Mouse (Mus musculus): ENCODE measurements around the gene Gm11444.

Gene Gm11444

DNA sequence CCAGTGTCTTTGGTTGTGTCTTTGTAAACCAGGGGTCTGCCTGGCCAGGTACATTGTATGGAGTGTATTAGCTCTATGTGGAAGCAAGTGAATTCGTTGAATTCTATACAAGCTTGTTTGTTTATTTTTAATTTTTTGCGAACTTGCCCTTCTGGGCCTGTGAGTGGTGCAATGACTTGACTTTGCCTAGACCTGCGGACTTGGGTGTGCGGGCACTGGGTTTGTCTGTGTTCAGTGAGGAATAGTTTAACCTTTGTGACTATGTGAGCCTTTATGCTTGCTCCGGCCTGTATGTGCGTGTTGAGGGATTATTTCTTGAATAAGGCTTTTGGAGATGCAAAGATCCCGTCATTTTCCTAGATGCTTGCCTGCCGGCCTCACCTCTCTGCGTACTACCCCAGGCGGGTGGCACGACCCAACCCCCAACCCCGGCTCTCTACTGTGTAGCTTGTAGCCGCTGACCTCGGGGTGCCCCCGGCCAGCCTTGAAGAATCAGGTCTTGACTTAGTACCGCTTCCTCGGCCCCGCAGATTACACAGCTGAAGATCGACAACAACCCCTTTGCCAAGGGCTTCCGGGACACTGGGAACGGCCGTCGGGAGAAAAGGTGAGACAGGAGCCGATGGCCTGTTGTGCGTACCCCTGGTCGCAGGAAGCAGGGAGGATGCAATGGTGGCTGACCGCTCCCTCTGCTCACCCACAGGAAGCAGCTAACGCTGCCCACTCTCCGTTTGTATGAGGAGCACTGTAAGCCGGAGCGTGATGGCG, 13.4 kb downstream of the Gm11444 start:
- intact Hi-C loops (cut with DNase I), result no loop called here

DNA sequence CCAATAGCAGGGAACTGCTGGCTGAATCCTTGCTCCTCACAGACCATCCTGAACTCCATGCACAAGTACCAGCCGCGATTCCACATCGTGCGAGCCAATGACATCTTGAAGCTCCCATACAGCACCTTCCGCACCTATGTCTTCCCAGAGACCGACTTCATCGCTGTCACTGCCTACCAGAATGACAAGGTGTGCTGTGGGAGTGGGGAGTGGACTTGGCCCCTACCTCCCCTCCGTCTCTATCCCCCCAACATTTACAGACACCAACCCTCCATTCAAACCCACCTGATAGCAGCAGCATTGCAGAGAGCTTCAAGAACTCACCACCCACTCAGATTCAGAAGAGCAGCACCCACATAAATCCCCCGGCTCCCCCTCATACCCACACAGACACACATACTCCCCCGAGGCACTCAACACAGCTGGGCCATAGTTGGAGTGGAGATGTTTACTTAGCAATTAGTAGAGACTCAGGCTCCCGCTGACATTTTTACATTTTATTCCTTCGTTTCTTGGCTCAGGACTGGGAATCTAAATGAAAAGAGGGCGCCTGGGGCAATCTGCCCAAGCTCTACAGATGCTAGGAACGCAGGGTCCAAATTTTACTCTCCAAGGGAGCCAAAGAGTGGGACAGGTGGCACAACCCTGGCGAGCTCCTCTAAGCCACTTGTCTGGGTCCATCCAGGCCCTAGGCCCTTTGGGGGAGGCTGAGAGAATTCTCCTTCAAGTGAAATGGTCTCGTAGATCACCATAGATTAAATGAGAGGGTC, 14.2 kb downstream of the Gm11444 start:
- intact Hi-C loops (cut with DNase I), result no loop called here

DNA sequence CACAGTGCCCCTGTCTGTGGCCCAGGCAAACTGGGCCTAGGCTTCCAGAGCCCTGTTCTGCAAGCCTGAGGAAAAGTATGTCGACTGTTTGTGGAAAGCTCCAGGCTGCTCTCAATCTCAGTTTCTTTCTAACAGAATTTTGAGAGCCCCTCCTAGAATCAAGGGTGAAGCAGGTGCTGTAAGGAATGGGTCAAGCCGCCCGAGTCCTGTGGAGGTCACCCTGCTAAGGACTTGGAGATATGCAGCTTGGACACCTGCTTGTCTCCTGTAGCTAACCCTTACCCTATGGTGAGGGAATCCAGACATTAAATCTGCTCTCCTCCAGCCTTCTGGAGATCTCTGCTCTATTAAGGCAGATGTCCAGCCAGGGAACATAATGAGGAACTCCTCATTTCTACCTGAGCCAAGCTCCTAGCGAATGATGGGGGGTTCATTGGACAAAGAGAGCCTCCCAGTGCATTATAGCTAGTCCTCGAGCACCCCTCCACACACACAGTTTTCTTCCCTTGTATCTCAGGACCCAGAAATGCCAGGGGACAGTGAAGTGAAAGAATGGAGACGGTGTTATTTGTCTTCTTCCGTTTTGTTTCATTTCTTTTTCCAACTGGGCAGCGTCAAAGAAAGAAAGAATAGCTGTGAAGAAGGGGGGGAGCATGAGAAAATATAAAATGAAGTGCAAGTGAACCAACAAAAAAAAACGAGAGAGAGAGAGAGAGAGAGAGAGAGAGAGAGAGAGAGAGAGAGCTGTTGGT, 15.0 kb downstream of the Gm11444 start:
- intact Hi-C loops (cut with DNase I), result no loop called here

DNA sequence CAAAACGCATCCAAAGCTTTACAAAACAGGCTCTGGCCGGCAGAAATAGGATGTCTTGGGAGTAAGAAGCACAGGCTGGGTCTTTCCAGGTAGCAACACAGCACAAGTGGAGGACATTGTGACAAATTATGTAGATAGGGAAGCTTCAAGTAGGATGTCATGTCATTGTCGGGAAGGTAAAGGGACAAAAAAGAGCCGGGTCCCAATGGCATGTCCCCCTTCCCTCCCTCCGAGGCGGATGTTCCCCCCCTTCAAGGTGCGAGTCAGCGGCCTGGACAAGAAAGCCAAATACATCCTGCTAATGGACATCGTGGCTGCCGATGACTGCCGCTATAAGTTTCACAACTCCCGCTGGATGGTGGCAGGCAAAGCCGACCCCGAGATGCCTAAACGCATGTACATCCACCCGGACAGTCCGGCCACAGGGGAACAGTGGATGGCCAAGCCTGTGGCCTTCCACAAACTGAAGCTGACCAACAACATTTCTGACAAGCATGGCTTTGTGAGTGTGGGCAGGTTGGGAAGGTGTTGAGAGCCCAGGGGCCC, 15.7 kb downstream of the Gm11444 start:
- intact Hi-C loops (cut with DNase I), result no loop called here

DNA sequence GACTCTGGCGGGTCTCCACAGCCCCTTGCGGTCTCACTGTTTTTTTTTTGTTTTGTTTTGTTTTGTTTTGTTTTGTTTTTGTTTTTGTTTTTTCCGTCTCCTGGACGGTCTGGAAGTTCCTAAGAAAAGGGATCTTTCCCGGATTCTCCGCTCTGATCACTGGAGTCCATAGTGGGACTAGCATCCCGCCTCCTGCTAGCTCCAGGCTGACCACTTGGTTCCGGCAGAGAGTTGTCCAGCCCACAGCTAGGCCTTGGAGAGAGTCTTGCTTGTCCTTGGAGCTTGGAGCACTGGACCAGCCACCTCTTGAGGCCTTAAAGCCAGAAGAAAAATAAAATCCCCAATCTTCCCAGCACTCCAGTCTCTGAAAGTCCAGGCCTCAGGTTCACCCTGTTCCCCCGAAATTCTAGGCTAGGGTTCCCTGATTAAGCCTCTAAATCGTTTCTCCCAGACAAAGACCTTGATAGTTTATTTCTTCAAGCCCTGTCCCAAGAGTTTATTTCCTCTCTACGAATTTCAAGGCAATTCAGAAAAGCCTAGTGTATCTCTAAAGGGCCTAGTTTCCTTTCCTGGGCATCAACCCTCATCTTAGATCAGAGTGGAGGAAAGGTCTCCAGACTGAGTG, 16.3 kb downstream of the Gm11444 start:
- intact Hi-C loops (cut with DNase I), result loop anchor here (2.0 kb wide), 1 partner anchor 315 kb away; no protein-coding TSS in a partner anchor

DNA sequence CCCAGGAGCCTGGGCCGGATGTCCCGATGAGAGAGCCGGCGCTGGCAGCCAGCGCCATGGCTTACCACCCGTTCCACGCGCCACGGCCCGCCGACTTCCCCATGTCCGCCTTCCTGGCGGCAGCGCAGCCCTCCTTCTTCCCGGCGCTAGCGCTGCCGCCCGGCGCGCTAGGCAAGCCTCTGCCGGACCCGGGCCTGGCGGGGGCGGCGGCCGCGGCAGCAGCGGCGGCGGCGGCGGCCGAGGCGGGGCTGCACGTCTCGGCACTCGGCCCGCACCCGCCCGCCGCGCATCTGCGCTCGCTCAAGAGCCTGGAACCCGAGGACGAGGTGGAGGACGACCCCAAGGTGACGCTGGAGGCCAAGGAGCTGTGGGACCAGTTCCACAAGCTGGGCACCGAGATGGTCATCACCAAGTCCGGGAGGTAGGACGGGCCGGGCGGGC, 17.0 kb downstream of the Gm11444 start:
- intact Hi-C loops (cut with DNase I), result loop anchor here (2.0 kb wide), 1 partner anchor 314 kb away; no protein-coding TSS in a partner anchor

DNA sequence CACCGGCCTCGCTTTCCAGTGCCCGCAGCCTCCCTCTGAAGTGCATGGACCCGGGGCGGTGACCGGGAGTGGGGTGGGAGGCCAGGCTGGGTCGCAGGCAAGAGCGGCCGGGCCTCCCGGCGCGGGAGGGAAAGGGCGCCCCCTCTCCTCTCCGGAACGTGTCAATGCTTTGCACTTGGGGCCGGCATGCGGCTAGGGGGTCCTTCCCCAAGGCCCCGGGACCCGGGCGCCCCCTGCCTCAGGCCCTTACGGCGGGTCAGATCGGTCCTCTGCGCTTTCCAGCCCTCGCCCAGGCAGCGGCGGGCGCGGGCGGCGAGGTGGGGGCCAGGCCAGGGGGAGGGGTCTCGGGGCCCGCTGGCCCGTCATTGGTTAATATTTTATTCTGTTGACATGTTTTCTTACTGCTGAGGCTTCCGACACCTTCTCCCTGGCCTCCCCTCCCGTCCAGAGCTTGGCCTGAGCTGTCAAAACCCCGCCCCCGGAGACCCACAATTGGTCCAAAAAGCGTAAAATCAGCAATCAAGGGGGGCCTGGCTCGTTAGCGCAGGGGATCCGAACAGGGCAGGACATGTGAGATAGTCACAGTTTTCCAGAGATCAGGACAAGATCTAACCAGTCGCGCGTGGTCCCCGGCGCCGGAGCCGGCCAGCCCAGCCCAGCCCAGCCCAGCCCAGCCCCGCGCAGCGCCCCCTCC, 17.8 kb downstream of the Gm11444 start, which contains the start of gene Tbx2:
Tbx2 (plus strand) TSS at position 321 of the 694 bp plus-strand sequence.
- intact Hi-C loops (cut with DNase I), result loop anchor here (2.0 kb wide), 1 partner anchor 314 kb away; no protein-coding TSS in a partner anchor

DNA sequence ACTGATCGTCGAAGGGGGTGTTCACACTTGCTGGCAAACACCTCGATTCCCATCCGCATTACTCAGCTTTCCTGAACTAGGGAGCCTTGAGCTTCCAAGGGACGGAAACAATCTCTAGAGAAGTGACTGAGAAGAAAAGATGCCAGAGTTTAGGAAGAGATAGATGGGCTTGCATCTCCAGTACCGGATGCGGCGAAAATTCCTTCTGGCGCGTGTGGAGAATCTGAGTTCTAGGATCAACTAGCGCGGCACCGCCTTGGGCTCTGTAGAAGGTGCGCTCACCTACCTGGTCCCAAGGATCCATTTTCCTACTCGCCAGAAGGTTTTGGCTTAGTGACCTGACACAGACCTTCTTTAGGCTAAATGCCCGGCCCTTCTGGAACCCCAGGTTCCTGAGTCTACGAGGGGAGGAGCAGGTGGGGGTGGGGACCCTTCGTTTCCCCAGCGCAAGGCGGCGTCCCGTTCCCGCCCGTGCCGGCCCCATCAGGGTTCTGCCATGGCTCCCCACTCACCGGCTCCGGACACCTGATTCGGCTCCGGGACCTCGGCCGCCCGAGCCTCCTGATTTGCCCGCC, 18.4 kb downstream of the Gm11444 start:
- intact Hi-C loops (cut with DNase I), result loop anchor here (2.0 kb wide), 1 partner anchor 313 kb away; no protein-coding TSS in a partner anchor

DNA sequence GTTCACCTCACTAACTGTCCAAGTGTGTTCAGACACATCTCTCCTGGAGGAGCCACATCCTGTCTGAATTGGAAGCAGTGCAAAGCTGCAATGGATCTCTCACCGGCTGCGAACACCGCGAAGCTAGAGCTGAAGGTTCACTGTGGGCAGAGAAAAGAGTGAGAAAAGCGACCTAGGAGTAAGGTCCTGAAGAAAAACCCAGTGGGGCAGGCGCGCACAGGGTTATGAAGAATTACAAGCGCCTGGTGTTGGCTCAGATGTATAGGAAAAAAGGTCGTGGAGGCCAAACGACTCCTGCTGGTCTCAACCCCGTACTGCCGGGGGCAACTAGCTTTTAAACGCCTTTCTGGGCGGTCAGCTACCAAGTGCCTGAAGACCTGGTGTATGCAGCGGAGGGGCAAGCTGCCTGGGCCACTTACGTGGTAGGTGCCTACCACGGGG, 19.2 kb downstream of the Gm11444 start:
- intact Hi-C loops (cut with DNase I), result no loop called here

DNA sequence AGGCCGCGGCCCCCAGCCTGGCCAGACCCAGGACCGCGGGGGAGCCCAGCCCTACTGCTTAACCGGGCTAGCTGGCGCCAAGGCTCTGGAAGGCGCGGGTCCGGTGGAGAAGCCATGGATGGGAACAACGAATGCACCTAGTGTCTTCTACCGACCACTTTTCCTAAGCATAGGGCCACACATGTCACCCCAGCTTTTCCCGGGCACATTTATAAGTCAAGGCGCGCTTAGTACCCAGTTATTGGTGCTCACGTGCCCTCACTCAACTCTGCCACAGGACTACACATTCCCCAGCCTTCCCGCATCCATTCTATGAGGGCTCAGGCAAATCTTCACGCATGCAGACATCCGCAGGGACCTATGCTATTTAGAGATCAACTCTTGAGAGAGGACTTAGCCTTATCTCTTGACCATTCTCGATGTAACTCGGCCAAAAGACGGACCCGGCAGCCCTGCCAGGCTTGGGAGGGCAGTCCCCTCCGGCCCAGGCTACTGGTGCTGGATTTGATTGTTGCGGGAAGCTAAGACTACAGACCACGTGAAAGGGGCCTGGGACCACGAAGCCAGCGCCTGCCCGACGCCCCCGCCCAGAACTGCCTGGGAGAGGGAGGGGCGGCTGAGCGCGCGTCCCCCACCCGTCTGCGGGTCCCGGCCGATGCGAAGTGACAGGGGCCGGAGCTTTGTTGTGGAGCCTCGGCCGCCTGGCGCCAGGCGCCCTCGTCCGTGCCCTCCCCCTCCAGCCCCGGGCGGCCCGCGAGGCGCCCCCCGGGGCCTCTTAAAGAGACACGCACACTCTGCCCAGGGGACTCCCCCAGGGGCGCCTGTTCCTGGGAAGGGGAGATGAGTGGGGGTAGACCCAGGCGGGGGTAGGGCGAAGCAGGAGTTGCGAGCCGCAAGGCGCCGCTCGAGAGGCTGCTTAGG, 20.4 kb downstream of the Gm11444 start:
- intact Hi-C loops (cut with DNase I), result no loop called here

DNA sequence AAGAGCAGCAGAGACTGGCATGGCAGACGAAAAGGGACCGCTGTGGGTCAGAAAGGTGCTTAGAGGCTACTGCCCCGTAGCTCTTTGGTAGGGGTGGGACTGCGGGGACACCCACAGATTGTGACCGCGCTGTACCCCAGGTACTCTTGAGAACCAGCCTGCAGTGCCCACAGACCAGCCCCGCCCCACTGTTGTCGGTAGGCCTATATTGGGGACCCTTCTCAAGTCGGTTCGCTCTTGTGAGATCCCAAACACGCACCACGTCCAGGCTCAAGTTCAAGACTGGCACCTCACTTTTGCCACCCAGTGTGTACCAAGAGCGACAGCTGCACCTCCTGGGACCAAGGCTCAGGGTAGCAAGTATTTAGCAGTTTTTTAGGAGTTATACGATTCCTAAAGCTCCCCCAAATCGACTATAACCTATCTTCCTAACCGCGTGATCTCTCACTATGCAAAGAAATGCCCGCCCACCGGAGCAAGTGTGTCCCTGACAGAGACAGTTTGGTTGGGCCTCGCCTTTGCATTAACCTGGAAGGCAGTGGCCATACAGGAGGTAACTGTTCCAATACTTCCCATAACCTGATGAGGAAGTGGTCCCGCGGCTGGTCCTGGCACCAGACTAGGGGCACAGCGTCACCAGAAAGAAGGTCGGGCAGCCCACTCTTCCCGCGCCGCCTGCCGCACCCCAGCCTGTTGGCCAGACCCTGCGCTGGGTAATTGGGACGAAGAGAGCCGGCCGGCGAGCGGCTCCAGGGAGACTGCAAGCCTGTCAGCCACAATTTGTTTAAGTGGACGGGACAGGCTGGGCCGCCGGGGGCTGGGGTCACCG, 21.2 kb downstream of the Gm11444 start:
- intact Hi-C loops (cut with DNase I), result no loop called here

DNA sequence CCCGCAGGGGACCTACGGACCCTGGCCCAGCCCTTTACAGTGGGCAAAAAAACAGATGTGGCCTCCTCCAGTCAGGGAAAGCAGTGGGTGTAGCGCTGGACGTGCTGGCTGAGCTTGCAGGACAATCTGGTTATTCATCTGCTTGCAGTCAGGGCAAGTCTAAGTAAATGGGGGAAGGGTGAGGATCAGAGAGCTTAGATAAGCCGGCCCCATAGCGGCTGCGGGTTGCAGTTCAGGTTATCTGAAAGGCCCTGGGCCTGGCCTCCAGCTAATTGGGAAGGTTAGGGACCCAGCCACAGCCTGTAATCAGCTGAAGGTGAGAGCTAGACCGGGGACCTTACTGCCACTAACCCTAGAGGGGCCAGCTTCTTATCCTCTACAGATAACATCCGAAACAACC, 22.8 kb downstream of the Gm11444 start:
- intact Hi-C loops (cut with DNase I), result no loop called here

DNA sequence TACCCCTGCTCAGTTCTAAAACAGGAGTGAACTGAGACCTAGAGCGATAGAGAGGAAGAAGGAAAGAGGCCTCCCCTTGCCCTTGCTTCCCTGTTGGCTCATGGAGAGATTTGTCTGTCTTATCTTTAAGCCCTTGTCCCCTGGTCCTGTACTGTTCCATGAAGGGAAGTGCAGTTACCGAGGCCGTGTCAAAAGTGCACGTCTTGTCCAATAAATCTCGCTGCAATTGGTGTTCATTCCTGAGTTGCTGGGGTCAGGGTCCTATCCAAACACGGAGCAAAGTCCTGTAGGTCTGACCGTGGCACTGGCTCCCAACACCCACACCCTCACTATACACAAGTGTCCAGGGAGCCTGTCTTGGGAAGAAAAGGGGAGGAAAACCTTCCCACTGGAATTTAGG, 24.3 kb downstream of the Gm11444 start:
- intact Hi-C loops (cut with DNase I), result no loop called here

DNA sequence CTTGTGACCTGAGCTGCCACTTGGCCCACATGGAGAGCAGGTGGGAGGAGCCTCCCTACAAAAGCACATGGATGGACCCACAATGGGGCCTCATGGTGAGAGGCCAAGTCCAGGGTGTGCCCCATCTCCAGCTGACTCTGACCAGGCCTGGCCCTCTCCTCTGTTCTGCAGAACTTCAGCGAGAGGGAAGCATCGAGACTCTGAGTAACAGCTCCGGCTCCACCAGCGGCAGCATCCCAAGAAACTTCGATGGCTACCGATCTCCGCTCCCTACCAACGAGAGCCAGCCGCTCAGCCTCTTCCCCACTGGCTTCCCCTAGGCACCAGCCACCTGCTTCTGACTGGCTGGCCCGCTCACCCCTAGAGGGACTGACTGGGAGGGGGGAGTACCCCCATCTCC, 25.1 kb downstream of the Gm11444 start:
- intact Hi-C loops (cut with DNase I), result no loop called here

DNA sequence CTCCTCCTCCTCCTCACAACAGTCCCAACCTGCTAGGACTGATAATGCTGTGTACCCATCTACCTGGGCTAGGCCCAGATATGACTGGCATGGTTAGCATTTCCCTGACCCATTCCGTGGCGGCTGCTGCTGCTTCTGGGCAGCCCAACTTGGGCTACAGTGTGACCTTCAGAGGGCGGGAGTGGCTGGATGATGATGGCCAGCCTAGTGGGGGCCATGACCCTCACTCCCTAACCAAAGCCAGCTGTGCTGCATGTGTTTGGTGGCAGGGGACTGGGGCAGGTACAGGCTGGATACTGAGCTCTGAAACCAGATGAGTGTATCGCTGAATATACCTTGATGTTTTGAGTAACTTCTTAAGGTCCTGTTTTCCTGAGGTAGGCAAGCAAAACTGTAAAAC, 26.3 kb downstream of the Gm11444 start:
- intact Hi-C loops (cut with DNase I), result no loop called here

DNA sequence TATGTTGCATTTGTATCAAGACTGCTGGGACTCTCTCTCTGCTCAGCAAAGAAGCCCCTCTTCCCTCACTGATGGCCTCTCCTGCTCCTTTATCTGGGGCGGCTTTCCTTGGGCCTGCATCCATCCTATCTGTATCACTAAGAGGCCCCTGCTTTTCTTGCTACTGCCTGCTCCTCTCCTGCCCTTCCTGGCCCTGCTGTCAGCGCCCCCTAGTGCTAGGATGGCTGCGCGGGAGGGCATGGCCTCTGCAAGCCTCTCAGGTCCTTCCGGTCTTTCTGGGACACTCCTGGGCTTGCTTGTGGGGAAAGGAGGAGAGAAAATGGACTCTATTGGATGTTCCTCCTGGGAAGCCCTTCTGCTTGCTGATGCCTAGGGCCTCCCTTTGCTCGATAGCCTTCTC, 27.0 kb downstream of the Gm11444 start:
- intact Hi-C loops (cut with DNase I), result no loop called here

DNA sequence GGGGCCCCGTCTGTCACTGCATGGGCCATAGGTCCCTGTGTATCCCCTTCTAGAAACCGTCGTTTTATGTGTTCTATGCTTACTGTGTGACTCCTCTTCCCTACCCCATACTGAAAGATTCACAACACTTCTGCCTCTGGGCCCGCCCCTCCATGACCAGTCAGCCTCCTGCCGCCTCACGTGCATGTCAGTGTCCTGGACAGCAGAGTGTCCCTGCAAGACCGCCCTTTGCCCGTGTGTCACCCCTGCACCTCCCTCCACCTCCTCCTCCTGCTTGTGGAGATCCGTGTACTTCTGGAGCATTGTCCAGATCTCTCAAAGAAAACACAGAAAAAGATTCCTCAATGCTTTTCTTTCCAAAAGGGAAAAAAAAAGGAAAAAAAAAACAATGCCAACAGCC, 28.5 kb downstream of the Gm11444 start:
- intact Hi-C loops (cut with DNase I), result no loop called here

DNA sequence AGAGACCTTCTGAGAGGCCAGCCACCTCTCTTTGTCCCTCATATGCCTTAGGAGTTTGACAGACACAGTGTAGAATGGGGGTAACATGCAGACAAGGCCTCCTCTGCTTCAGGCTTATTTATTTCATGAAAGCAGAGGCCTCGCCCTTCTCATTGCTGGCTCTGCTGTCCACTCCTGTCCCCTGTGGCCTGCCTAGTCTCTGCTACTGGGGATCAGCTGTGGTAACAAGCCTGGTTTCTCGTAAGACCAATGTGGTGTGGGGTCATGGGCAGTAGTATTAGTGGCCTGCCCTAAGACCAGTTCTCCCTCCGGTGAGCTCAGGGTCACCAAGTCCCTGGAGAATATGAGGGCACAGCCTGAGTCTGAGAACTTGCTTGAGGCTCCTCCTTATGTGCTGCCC, 29.2 kb downstream of the Gm11444 start:
- intact Hi-C loops (cut with DNase I), result no loop called here
